Mouse (Mus musculus) lung, adult 2 months (tissue): ENCODE measurements at regions not wholly inside any gene's neighbourhood (a gene's known extent, or its start where the extent isn't known, plus 50 kb on each side); places are given as distances from the start of the nearest gene placed in this dataset.

Experiments used
- CTCF ChIP-seq: fragments of 200-500 bp; IDR thresholded peaks from 2 replicates; pipeline ENCODE4 v1.5.1; 2011; ENCODE audit warnings: mild to moderate bottlenecking, low read length, control low read depth; ENCODE audit not compliant: insufficient read depth
- POLR2A ChIP-seq: fragments of 200-500 bp; IDR thresholded peaks from 2 replicates; pipeline ENCODE4 v1.6.1; 2011; ENCODE audit warnings: low read depth, mild to moderate bottlenecking, control low read depth, low read length, borderline replicate concordance; ENCODE audit errors: extremely low read depth

DNA sequence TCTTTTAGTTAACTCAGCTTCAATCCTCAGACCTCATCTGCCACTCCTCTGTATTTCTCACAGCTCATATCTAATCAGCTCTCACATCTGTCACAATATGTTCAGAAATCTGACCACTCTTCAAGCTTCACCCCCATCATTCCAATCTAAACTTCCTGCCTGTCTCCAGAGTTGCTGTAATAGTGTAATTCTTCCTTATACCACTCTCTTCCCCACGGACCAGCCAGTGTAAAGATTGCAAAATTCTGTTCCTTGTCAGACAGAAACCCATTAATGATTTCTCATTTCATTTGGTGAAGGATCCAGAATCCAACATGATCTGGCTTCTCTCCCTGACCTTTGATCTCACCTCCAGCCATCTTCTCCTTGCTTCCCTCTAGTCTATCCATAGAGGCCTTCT lies 250.2 kb upstream of the Slc30a5 start:
- no peak for TF ChIP-seq POLR2A
- TF ChIP-seq CTCF, result no peak
